Mouse (Mus musculus) hindbrain, embryonic 15.5 days (tissue): ENCODE results near the gene Fam222b. TPM values are rescaled to one million over a fixed set of nuclear protein-coding genes. Genes with fewer than 3 reads are reported as not detected.
"Not testable (repeated sequence)": the region's sequence is repeated elsewhere in the genome, so short reads cannot be mapped to it uniquely, and the experiment has no call there.

Experiments used
- ATAC-seq: fragments of 200-750 bp; cut with Nextera tagmentation; 2 replicates; pipeline ENCODE4 v1.8.0; 2017; ENCODE audit warnings: low read depth, moderate number of reproducible peaks, moderate TSS enrichment; ENCODE audit not compliant: low FRiP score
- H3K27ac ChIP-seq: fragments of 300-500 bp; sonication (generic); replicated peaks from 2 replicates; pipeline ENCODE4 v1.5.1; 2015; ENCODE audit warnings: mild to moderate bottlenecking, inconsistent platforms
- H3K27me3 ChIP-seq: fragments of 300-500 bp; sonication (generic); 2 replicates; pipeline ENCODE4 v1.6.1; 2015; ENCODE audit warnings: control low read depth, inconsistent platforms
- H3K36me3 ChIP-seq: fragments of 300-500 bp; sonication (generic); 2 replicates; pipeline ENCODE4 v1.6.1; 2015; ENCODE audit warnings: control low read depth, inconsistent platforms
- H3K4me1 ChIP-seq: fragments of 300-500 bp; sonication (generic); replicated peaks from 2 replicates; pipeline ENCODE4 v1.6.1; 2015; ENCODE audit warnings: control low read depth, inconsistent platforms
- H3K4me2 ChIP-seq: fragments of 300-500 bp; sonication (generic); 2 replicates; pipeline ENCODE4 v1.6.1; 2015; ENCODE audit warnings: moderate library complexity, mild to moderate bottlenecking, inconsistent platforms
- H3K4me3 ChIP-seq: fragments of 300-500 bp; sonication (generic); 2 replicates; pipeline ENCODE4 v1.5.1; 2015; ENCODE audit warnings: mild to moderate bottlenecking, inconsistent platforms
- H3K9ac ChIP-seq: fragments of 300-500 bp; sonication (generic); 2 replicates; pipeline ENCODE4 v1.6.1; 2015; ENCODE audit warnings: inconsistent platforms
- H3K9me3 ChIP-seq: fragments of 300-500 bp; sonication (generic); 2 replicates; pipeline ENCODE4 v1.6.1; 2016; ENCODE audit warnings: control low read depth, inconsistent platforms
- whole genome bisulfite sequencing: fragments of 180-500 bp; shearing (Covaris S2); methylation state at CpG from one replicate; pipeline ENCODE4 v1.1.7; 2015; 5-methylcytosine and 5-hydroxymethylcytosine counted together
- polyA plus RNA-seq: library from polyadenylated mRNA; unstranded; fragments of >200 nt; fragmentation: Nextera tagmentation; extraction: Ambion mirVana; gene quantifications from 2 replicates; pipeline ENCODE4 v1.2.1, GENCODE M21; 2015

The Fam222b gene
- polyA plus RNA-seq, result 24.0 and 33.3 TPM in 2 replicates

DNA sequence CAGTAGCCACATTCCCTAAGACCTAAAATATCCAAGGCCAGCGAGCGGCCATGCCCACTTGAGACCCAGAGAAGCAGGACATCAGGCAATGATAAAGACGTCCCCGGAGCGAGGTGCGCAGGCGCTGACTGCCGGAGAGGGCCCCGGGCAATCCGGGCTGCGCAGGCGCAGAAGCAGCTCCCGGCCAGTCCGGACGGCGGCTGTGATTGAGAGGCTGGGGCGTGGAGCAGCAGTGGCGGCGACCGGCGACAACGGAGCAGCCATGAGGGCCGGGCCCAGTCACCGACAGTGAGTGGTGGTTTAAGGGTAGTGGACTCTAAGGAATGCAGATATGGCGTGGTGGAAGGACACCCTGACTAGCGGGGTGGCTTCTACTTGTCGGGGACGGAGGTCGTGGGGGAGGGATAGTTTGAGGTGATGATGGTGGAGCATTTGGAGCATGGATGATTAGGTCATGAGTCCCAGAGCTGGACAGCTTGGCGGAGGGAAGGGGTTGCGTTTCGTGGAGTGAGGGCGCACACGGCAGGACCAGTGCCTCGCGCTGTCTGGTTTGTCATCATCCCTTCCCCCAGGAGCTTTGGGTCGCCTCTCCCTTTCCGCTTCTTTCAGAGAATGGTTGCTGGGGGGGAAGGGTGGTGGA, at the start of gene Fam222b:
Gene Fam222b, plus strand, starts transcription at position 157 of the 640 bp plus-strand sequence.
- peaks cover 30% of the 10 kb centered on the region for H3K4me1 ChIP-seq
- peak within 1 kb of the TSS; percentile 75 for H3K9ac ChIP-seq
- peak; percentile 94 for ATAC-seq
- WGBS, result 0% methylated on average over 38 of the region's 38 CpGs
- H3K27me3 ChIP-seq, result no peaks in the 10 kb centered on the region
- 0 out of 2 replicates have a peak, but pooled peaks cover 3% of the 10 kb centered on the region for H3K36me3 ChIP-seq
- peak within 1 kb of the TSS; percentile 82 for H3K27ac ChIP-seq
- peak within 1 kb of the TSS; percentile 73 for H3K4me3 ChIP-seq
- no peaks in the 10 kb centered on the region for H3K9me3 ChIP-seq
- peak within 1 kb of the TSS; percentile 64 for H3K4me2 ChIP-seq

GRCm38 (mm10) chr11:78044758-78045251, 49.7 kb upstream of the Fam222b start:
- Histone ChIP-seq H3K27me3 (no peaks in the 10 kb centered on the region), H3K9ac (no peak overlapping the region), H3K4me1 (peaks cover 11% of the 10 kb centered on the region), H3K4me2 (no peak overlapping the region), H3K36me3 (peaks cover 8% of the 10 kb centered on the region; the same call in 1 of the 2 replicates), H3K9me3 (no peaks in the 10 kb centered on the region), H3K4me3 (no peak overlapping the region), H3K27ac (no peak overlapping the region)
- peak; percentile 59; the same call in 1 of the 2 replicates for ATAC-seq
- 63% methylated on average over 5 of the region's 5 CpGs for WGBS

GRCm38 (mm10) chr11:78048637-78049036, 45.8 kb upstream of the Fam222b start:
- not testable (repeated sequence) for H3K4me1 ChIP-seq, H3K27me3 ChIP-seq, ATAC-seq, H3K9ac ChIP-seq, H3K4me2 ChIP-seq, H3K4me3 ChIP-seq, H3K9me3 ChIP-seq, H3K27ac ChIP-seq
- H3K36me3 ChIP-seq, result peaks cover 11% of the 10 kb centered on the region
- WGBS, result 87% methylated on average over 4 of the region's 4 CpGs

- H3K4me1 ChIP-seq, result no peaks in the 10 kb centered on the region
- ATAC-seq, result no peak
- H3K36me3 ChIP-seq, result peaks cover 49% of the 10 kb centered on the region
- H3K4me2 ChIP-seq, result no peak overlapping the region
- H3K9me3 ChIP-seq, result no peaks in the 10 kb centered on the region
- H3K9ac ChIP-seq, result no peak overlapping the region
- H3K27me3 ChIP-seq, result no peaks in the 10 kb centered on the region
- WGBS, result 94% methylated on average over 8 of the region's 8 CpGs
- no peak overlapping the region for H3K27ac ChIP-seq
- H3K4me3 ChIP-seq, result no peak overlapping the region
Measured at GRCm38 (mm10) chr11:78053078-78053477, 41.4 kb upstream of the Fam222b start.

DNA sequence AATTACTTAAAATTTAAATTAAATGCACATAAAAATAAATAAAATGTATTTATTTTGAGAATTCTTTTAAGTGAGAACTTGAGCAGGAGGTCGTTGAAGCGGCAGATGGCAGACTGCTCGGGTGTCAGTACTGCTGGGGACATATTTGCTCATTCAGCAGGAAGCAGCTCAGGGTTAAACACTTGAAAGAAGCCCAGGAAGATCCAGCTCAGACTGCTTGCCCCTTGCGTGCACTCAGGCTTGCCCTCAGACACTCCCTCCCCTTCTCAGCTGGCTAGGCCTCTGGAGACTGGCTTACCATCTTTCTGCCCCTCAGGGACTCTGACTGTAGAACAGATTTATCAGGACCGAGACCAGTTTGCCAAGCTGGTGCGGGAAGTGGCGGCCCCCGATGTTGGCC, 37.5 kb upstream of the Fam222b start:
- Histone ChIP-seq H3K27ac (no peak overlapping the region), H3K9ac (no peak overlapping the region), H3K4me3 (no peak overlapping the region), H3K27me3 (no peaks in the 10 kb centered on the region), H3K36me3 (peaks cover 59% of the 10 kb centered on the region), H3K4me1 (no peaks in the 10 kb centered on the region), H3K4me2 (no peak overlapping the region), H3K9me3 (no peaks in the 10 kb centered on the region)
- ATAC-seq, result no peak
- WGBS, result 81% methylated on average over 8 of the region's 8 CpGs

DNA sequence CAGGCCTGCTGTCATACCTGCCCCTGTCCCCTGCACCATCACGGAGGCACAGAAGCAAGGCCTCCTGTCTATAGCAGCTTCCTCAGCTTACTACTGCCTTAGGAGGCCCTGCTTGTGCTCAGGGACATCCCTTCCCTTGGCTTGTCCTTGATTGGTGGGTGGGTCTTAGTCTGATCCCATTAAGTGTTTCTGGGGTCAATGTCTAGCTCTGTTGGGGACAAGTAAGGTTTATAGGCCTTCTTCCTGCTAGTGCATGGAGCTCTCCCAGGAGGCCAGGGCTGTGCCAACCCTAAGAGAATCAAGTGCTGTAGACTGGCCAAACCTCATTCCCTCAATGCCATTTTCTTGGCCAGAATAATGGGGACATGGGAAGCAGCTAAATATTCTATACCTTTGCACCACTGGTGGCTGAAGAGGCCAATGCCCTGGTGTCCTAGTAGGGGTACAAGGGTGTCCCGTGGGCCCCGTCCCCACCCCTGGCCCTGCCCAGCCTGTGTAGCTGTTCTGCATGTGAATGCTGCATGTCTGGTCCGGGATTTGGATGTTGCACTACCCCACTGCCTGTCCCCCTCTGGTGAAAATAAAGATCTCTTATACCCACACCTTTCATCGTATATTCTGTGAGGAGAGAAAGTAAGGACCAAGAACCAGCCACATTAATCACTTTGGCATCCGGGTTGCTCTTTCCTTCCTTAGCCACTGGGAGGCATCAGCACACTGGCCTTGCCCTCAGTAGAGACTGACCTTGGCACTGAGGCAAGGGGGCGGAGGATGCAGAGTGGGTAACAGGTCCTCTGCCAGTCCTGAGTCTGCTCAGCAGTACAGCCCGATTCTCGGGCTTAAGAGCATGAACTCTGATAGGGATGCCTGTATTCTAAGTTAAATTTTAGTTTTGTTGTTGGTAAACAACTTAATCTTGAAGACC, 34.4 kb upstream of the Fam222b start:
- no peak overlapping the region for H3K9ac ChIP-seq
- H3K4me1 ChIP-seq, result no peaks in the 10 kb centered on the region
- H3K4me3 ChIP-seq, result no peak overlapping the region
- no peak overlapping the region for H3K4me2 ChIP-seq
- H3K27me3 ChIP-seq, result no peaks in the 10 kb centered on the region
- no peak overlapping the region for H3K27ac ChIP-seq
- 53% methylated on average over 9 of the region's 9 CpGs for WGBS
- ATAC-seq, result peak; percentile 86
- peaks cover 44% of the 10 kb centered on the region for H3K36me3 ChIP-seq
- H3K9me3 ChIP-seq, result no peaks in the 10 kb centered on the region

DNA sequence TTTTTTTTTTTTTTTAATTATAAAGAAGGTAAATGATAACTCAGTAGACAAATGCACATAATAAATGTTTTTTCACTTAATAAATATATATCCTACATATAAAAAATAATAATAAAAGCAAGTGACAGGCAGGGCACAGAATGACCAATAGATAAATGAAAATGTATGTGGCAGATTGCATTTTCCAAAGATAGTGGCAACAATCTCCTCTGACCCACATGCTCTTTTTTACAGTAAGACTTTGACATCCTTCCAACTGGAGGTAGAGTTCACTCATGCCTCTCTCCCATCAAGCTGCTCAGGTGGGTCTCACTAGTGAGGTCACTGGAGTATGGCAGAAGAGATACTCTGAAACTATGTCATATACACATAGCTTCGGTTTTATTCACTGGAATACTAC, 31.9 kb upstream of the Fam222b start:
- peaks cover 22% of the 10 kb centered on the region for H3K36me3 ChIP-seq
- H3K27me3 ChIP-seq, result no peaks in the 10 kb centered on the region
- no peak for ATAC-seq
- H3K9me3 ChIP-seq, result no peaks in the 10 kb centered on the region
- H3K4me2 ChIP-seq, result no peak overlapping the region
- WGBS, result 88% methylated on average over 1 of the region's 1 CpGs
- H3K4me1 ChIP-seq, result no peaks in the 10 kb centered on the region
- no peak overlapping the region for H3K9ac ChIP-seq
- no peak overlapping the region for H3K27ac ChIP-seq
- H3K4me3 ChIP-seq, result no peak overlapping the region

DNA sequence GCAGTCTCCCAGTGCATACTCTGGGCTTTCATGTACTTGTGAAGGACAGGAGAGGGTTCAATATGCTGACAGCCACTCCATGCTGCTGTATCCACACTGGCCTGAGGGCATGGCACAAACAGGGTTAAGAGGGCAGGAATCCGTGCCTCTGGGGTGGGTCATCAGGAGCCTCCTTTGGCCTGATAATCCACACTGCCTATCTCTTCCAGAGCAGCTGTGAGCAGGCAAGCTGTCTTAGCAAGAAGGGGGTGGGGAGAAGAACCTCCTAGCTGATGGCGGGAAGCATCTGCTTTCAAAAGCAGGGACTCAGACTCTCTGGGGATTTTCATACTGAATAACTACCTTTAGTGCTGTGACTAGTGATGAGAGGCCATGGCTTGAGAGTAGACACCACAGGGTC, 28.6 kb upstream of the Fam222b start:
- Histone ChIP-seq H3K36me3 (no peaks in the 10 kb centered on the region), H3K4me3 (no peak overlapping the region), H3K9me3 (no peaks in the 10 kb centered on the region), H3K27ac (no peak overlapping the region), H3K4me1 (no peaks in the 10 kb centered on the region), H3K9ac (no peak overlapping the region), H3K27me3 (no peaks in the 10 kb centered on the region), H3K4me2 (no peak overlapping the region)
- WGBS, result 49% methylated on average over 2 of the region's 2 CpGs
- no peak for ATAC-seq

DNA sequence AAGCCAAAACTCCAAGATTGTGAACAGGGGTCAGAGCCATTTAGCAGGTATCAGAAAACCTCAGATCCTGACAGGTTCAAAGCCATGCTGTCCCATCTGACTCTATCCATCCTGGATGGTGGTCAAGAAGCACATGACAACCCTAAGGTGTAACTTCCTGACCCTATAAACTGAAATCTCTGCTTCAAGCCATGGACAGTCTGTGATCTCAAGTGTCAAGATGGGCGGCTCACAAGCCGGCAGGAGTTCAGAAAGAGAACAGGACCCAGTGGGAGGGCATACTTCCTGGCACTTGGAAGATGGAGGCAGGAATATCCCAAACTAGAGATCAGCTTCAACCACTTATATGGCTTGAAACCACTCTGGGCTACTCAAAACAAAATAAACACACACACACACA, 27.8 kb upstream of the Fam222b start:
- Histone ChIP-seq H3K27me3 (no peaks in the 10 kb centered on the region), H3K4me1 (no peaks in the 10 kb centered on the region), H3K4me2 (no peak overlapping the region), H3K27ac (no peak overlapping the region), H3K36me3 (no peaks in the 10 kb centered on the region), H3K4me3 (no peak overlapping the region), H3K9me3 (no peaks in the 10 kb centered on the region), H3K9ac (no peak overlapping the region)
- 69% methylated on average over 2 of the region's 2 CpGs for WGBS
- ATAC-seq, result no peak

- WGBS, result 77% methylated on average over 5 of the region's 5 CpGs
Measured at GRCm38 (mm10) chr11:78067566-78067965, 26.9 kb upstream of the Fam222b start.

GRCm38 (mm10) chr11:78069130-78069529, 25.3 kb upstream of the Fam222b start:
- Histone ChIP-seq H3K4me2 (no peak overlapping the region), H3K9me3 (no peaks in the 10 kb centered on the region), H3K27me3 (no peaks in the 10 kb centered on the region), H3K36me3 (peaks cover 16% of the 10 kb centered on the region; the same call in 1 of the 2 replicates), H3K4me1 (no peaks in the 10 kb centered on the region), H3K27ac (no peak overlapping the region), H3K9ac (no peak overlapping the region), H3K4me3 (no peak overlapping the region)
- no peak for ATAC-seq
- 80% methylated on average over 5 of the region's 5 CpGs for WGBS

More at GRCm38 (mm10) chr11:78067566-78067965, 26.9 kb upstream of the Fam222b start:
- ATAC-seq, result no peak
- no peak overlapping the region for H3K4me3 ChIP-seq
- peaks cover 5% of the 10 kb centered on the region; the same call in 1 of the 2 replicates for H3K36me3 ChIP-seq
- no peaks in the 10 kb centered on the region for H3K9me3 ChIP-seq
- H3K4me2 ChIP-seq, result no peak overlapping the region
- H3K27ac ChIP-seq, result no peak overlapping the region
- H3K4me1 ChIP-seq, result no peaks in the 10 kb centered on the region
- no peaks in the 10 kb centered on the region for H3K27me3 ChIP-seq
- no peak overlapping the region for H3K9ac ChIP-seq

DNA sequence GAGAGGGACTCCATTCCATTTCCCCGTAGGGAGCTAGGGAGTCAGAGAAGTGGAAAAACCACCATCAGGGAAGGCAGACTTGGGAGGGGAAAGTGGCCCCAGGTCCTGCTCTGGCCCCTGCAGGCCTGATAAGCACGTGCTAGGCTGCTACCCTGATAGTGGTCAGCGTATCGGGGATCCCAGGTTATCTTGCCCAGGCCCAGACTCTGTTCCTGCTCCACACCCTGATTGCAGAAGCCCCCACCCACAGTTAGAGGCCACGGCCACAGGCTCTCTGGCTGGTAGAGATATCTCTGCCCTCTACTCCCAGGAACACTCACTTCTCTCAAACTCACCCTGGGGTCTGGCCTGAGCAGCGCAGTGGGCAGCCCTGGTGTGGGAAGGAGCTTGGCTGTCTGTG, 24.8 kb upstream of the Fam222b start:
- Histone ChIP-seq H3K27ac (no peak overlapping the region), H3K4me2 (no peak overlapping the region), H3K9me3 (no peaks in the 10 kb centered on the region), H3K9ac (no peak overlapping the region), H3K4me1 (no peaks in the 10 kb centered on the region), H3K36me3 (peaks cover 19% of the 10 kb centered on the region), H3K4me3 (no peak overlapping the region), H3K27me3 (no peaks in the 10 kb centered on the region)
- WGBS, result 86% methylated on average over 6 of the region's 6 CpGs
- no peak for ATAC-seq
